Mouse (Mus musculus) forebrain, embryonic 14.5 days (tissue): ENCODE data around the gene Dhcr24. TPM values are rescaled to one million over a fixed set of nuclear protein-coding genes. Genes with fewer than 3 reads are reported as not detected.

Experiments
- ATAC-seq: fragments of 200-750 bp; cut with Nextera tagmentation; 2 replicates; pipeline ENCODE4 v1.8.0; 2017; ENCODE audit warnings: mild to moderate bottlenecking, moderate library complexity
- DNase-seq: peaks from one replicate; pipeline ENCODE4 v3.0.0-alpha.2; 2015; ENCODE audit warnings: low spot score
- H3K27ac ChIP-seq: fragments of 300-500 bp; sonication (generic); 2 replicates; pipeline ENCODE4 v1.5.1; 2014; ENCODE audit warnings: low read depth, mild to moderate bottlenecking, control low read depth, low read length, moderate library complexity
- H3K27me3 ChIP-seq: fragments of 300-500 bp; sonication (generic); replicated peaks from 2 replicates; pipeline ENCODE4 v1.6.1; 2014; ENCODE audit warnings: low read length, control low read depth, mixed read lengths; ENCODE audit not compliant: control insufficient read depth, insufficient read depth
- H3K36me3 ChIP-seq: fragments of 300-500 bp; sonication (generic); 2 replicates; pipeline ENCODE4 v1.6.1; 2014; ENCODE audit warnings: low read length, control low read depth; ENCODE audit not compliant: control insufficient read depth, insufficient read depth
- H3K4me1 ChIP-seq: fragments of 300-500 bp; sonication (generic); 2 replicates; pipeline ENCODE4 v1.6.1; 2014; ENCODE audit warnings: antibody characterized with exemption, low read length, control low read depth; ENCODE audit not compliant: control insufficient read depth, insufficient read depth
- H3K4me2 ChIP-seq: fragments of 300-500 bp; sonication (generic); 2 replicates; pipeline ENCODE4 v1.6.1; 2014; ENCODE audit warnings: mild to moderate bottlenecking, control low read depth, low read length
- H3K4me3 ChIP-seq: fragments of 300-500 bp; sonication (generic); 2 replicates; pipeline ENCODE4 v1.5.1; 2014; ENCODE audit warnings: low read depth, low read length, control low read depth
- H3K9ac ChIP-seq: fragments of 300-500 bp; sonication (generic); 2 replicates; pipeline ENCODE4 v1.6.1; 2014; ENCODE audit warnings: mild to moderate bottlenecking, low read length, control low read depth, moderate library complexity
- H3K9me3 ChIP-seq: fragments of 300-500 bp; sonication (generic); replicated peaks from 2 replicates; pipeline ENCODE4 v1.6.1; 2016; ENCODE audit warnings: low read length, control low read depth, mixed read lengths; ENCODE audit not compliant: control insufficient read depth
- WGBS: fragments of 180-500 bp; shearing (Covaris S2); extraction: QIAGEN DNeasy Blood & Tissue Kit; methylation state at CpG from one replicate; pipeline ENCODE4 v1.1.7; 2014; 5-methylcytosine and 5-hydroxymethylcytosine counted together
- polyA plus RNA-seq: library from polyadenylated mRNA; unstranded; fragments of >200 nt; fragmentation: Nextera tagmentation; extraction: Ambion mirVana; gene quantifications from 2 replicates; pipeline ENCODE4 v1.2.1, GENCODE M21; 2014

The Dhcr24 gene
- polyA plus RNA-seq, 1 experiment from 2014 or later: 16.6 TPM

- no peaks in the 10 kb centered on the region for H3K9me3 ChIP-seq
- no peak overlapping the region for H3K4me2 ChIP-seq
- H3K36me3 ChIP-seq: no peaks in the 10 kb centered on the region
- DNase-seq (no peak), ATAC-seq (no peak)
- no peak overlapping the region for H3K27ac ChIP-seq
- 63% methylated on average over 9 of the region's 9 CpGs for whole genome bisulfite sequencing
- peaks cover 13% of the 10 kb centered on the region for H3K4me1 ChIP-seq
- H3K9ac ChIP-seq: no peak overlapping the region
- no peak overlapping the region for H3K4me3 ChIP-seq
- H3K27me3 ChIP-seq: no peaks in the 10 kb centered on the region
Measured at GRCm38 (mm10) chr4:106634086-106634479, 73.2 kb downstream of the Dhcr24 start.

Other genes starting within 250 kb of the Dhcr24 start
- 7.2 and 9.1 TPM in 2 replicates for gene Usp24, start 244.8 kb upstream of the Dhcr24 start, polyA plus RNA-seq
- gene Pcsk9, start 96.7 kb upstream of the Dhcr24 start, polyA plus RNA-seq: 0.43 and 0.54 TPM in 2 replicates
- not detected in 2 replicates for gene Bsnd, start 68.8 kb upstream of the Dhcr24 start, polyA plus RNA-seq
- not detected in 2 replicates for gene Lexm, start 56.2 kb downstream of the Dhcr24 start, polyA plus RNA-seq
- 0.46 and 0.53 TPM in 2 replicates for gene Ttc22, start 61.4 kb downstream of the Dhcr24 start, polyA plus RNA-seq
- gene Pars2, start 90.0 kb downstream of the Dhcr24 start, polyA plus RNA-seq: 11.7 and 12.7 TPM in 2 replicates
- gene Ttc4, start 117.9 kb downstream of the Dhcr24 start, polyA plus RNA-seq: 106 and 107 TPM in 2 replicates
- 0.09 and 0.18 TPM in 2 replicates for gene Mroh7, start 169.9 kb downstream of the Dhcr24 start, polyA plus RNA-seq
- gene Fam151a, start 172.9 kb downstream of the Dhcr24 start, polyA plus RNA-seq: not detected in 2 replicates
- 0.77 and 1.3 TPM in 2 replicates for gene Acot11, start 244.0 kb downstream of the Dhcr24 start, polyA plus RNA-seq